ENCODE assay signal across 10 mouse cellular contexts in genomic region chr3:121330244-121330646, GRCm38 (mm10). TPM values are rescaled to one million over a fixed set of nuclear protein-coding genes. Genes with fewer than 3 reads are reported as not detected.
DNase-seq lines count a peak whose midpoint lies in the region; ATAC-seq and TF ChIP-seq lines count a peak whose summit lies in the region.
"Had no signal": no experiment of that assay in that cellular context is flagged by ENCODE, and none has a peak within 500 bp of the region (broad histone marks: within the 10 kb centered on the region; RNA-seq: fewer than 3 reads in every experiment).

No protein-coding gene starts in this region.

- H3K36me3 ChIP-seq in forebrain, postnatal 0 days (ENCODE audit: insufficient read depth), result no peaks in the 10 kb centered on the region
- no peaks in the 10 kb centered on the region for H3K36me3 ChIP-seq in forebrain, embryonic 14.5 days (ENCODE audit: control insufficient read depth, insufficient read depth, low read length)
- 0 out of 2 replicates have a peak, but pooled peaks cover 4% of the 10 kb centered on the region for H3K36me3 ChIP-seq in heart, postnatal 0 days (replicated peaks; ENCODE audit: control insufficient read depth, insufficient read depth, low read length)
- H3K36me3 ChIP-seq in stomach, postnatal 0 days (ENCODE audit: control insufficient read depth, insufficient read depth, low read length), result no peaks in the 10 kb centered on the region; the same call in 1 of the 2 replicates

- H3K4me3 ChIP-seq in forebrain, postnatal 0 days (ENCODE audit: low read depth, low read length), result no peak overlapping the region
- no peak overlapping the region for H3K4me3 ChIP-seq in forebrain, embryonic 14.5 days (ENCODE audit: low read depth, low read length)
- no peak overlapping the region for H3K4me3 ChIP-seq in heart, postnatal 0 days (ENCODE audit: low read depth, low read length)
- no peak overlapping the region for H3K4me3 ChIP-seq in stomach, postnatal 0 days (ENCODE audit: low read depth, low read length)
- H3K4me3 ChIP-seq: liver, embryonic 13.5 days had no signal

- 0 out of 2 replicates have a peak, but pooled peaks have one; percentile 43 for ATAC-seq in forebrain, postnatal 0 days
- no peak for ATAC-seq in forebrain, embryonic 14.5 days
- peak; percentile 36; the same call in 1 of the 2 replicates for ATAC-seq in heart, postnatal 0 days (ENCODE audit: insufficient read depth, low read depth)
- ATAC-seq in stomach, postnatal 0 days (ENCODE audit: low FRiP score, low TSS enrichment), result no peak
- ATAC-seq: Patski had no signal

- TF ChIP-seq CTCF in forebrain, postnatal 0 days (IDR thresholded peaks at IDR 0.05; ENCODE audit: low read depth), result no peak
- TF ChIP-seq CTCF in heart, postnatal 0 days (IDR thresholded peaks at IDR 0.05; ENCODE audit: low read depth), result no peak
- no peak for TF ChIP-seq CTCF in stomach, postnatal 0 days (IDR thresholded peaks at IDR 0.05; ENCODE audit: low read depth)

- H3K27ac ChIP-seq in forebrain, postnatal 0 days (ENCODE audit: low read depth, low read length), result no peak overlapping the region
- H3K27ac ChIP-seq in forebrain, embryonic 14.5 days (ENCODE audit: low read depth, low read length), result no peak overlapping the region
- peak overlapping the region; percentile 28; the same call in 1 of the 2 replicates for H3K27ac ChIP-seq in heart, postnatal 0 days (ENCODE audit: low read depth)
- H3K27ac ChIP-seq in stomach, postnatal 0 days (replicated peaks), result peak overlapping the region; percentile 70
- H3K27ac ChIP-seq: liver, embryonic 13.5 days had no signal

- H3K9ac ChIP-seq in forebrain, postnatal 0 days, result no peak overlapping the region
- H3K9ac ChIP-seq in forebrain, embryonic 14.5 days (ENCODE audit: low read length), result no peak overlapping the region
- H3K9ac ChIP-seq in heart, postnatal 0 days (replicated peaks; ENCODE audit: low read depth, low read length), result no peak overlapping the region
- peak overlapping the region; percentile 18; the same call in 1 of the 2 replicates for H3K9ac ChIP-seq in stomach, postnatal 0 days (ENCODE audit: low read length)
- H3K9ac ChIP-seq: liver, embryonic 13.5 days had no signal

- no peaks in the 10 kb centered on the region for H3K9me3 ChIP-seq in forebrain, postnatal 0 days (ENCODE audit: low read length)
- no peaks in the 10 kb centered on the region for H3K9me3 ChIP-seq in forebrain, embryonic 14.5 days (replicated peaks; ENCODE audit: control insufficient read depth, low read length)
- no peaks in the 10 kb centered on the region for H3K9me3 ChIP-seq in heart, postnatal 0 days (replicated peaks; ENCODE audit: control insufficient read depth, low read length)
- H3K9me3 ChIP-seq in stomach, postnatal 0 days (ENCODE audit: control insufficient read depth, low read length), result no peaks in the 10 kb centered on the region
- H3K9me3 ChIP-seq: liver, embryonic 13.5 days had no signal

- DNase-seq in forebrain, postnatal 0 days, result no peak
- no peak for DNase-seq in forebrain, embryonic 14.5 days (ENCODE audit: low spot score)
- peak; percentile 42 for DNase-seq in lung, postnatal 10 days
- DNase-seq in lung, adult 18-20 months, result no peak
- no peak for DNase-seq in heart, postnatal 0 days (ENCODE audit: low spot score)
- no peak for DNase-seq in stomach, postnatal 0 days (ENCODE audit: low spot score)
- DNase-seq in adrenal gland, adult 2 months, result no peak
- DNase-seq in kidney, postnatal 10 days, result no peak
- DNase-seq: liver, embryonic 13.5 days had no signal

- H3K4me1 ChIP-seq in forebrain, postnatal 0 days (ENCODE audit: insufficient read depth), result no peaks in the 10 kb centered on the region
- no peaks in the 10 kb centered on the region for H3K4me1 ChIP-seq in forebrain, embryonic 14.5 days (ENCODE audit: control insufficient read depth, insufficient read depth, low read length)
- H3K4me1 ChIP-seq in heart, postnatal 0 days (ENCODE audit: control insufficient read depth, insufficient read depth), result no peaks in the 10 kb centered on the region
- H3K4me1 ChIP-seq in stomach, postnatal 0 days (replicated peaks; ENCODE audit: control insufficient read depth, insufficient read depth), result 0 out of 2 replicates have a peak, but pooled peaks cover 2% of the 10 kb centered on the region

- no peaks in the 10 kb centered on the region for H3K27me3 ChIP-seq in forebrain, postnatal 0 days (ENCODE audit: insufficient read depth, low read length)
- no peaks in the 10 kb centered on the region for H3K27me3 ChIP-seq in forebrain, embryonic 14.5 days (replicated peaks; ENCODE audit: control insufficient read depth, insufficient read depth, low read length)
- no peaks in the 10 kb centered on the region for H3K27me3 ChIP-seq in heart, postnatal 0 days (ENCODE audit: control insufficient read depth, insufficient read depth, low read length)
- no peaks in the 10 kb centered on the region for H3K27me3 ChIP-seq in stomach, postnatal 0 days (ENCODE audit: control insufficient read depth, insufficient read depth, low read length)
- H3K27me3 ChIP-seq: liver, embryonic 13.5 days; Patski had no signal

- no peak overlapping the region for H3K4me2 ChIP-seq in forebrain, postnatal 0 days (ENCODE audit: low read depth)
- H3K4me2 ChIP-seq in forebrain, embryonic 14.5 days (ENCODE audit: low read length), result no peak overlapping the region
- H3K4me2 ChIP-seq in heart, postnatal 0 days (ENCODE audit: low read depth, low read length), result peak overlapping the region; percentile 19; the same call in 1 of the 2 replicates
- H3K4me2 ChIP-seq in stomach, postnatal 0 days (replicated peaks; ENCODE audit: low read depth), result peak overlapping the region; percentile 8
- H3K4me2 ChIP-seq: liver, embryonic 13.5 days had no signal

- WGBS in forebrain, postnatal 0 days, result 30% methylated on average over 7 of the region's 7 CpGs
- 51% methylated on average over 7 of the region's 7 CpGs for WGBS in forebrain, embryonic 14.5 days
- 57% methylated on average over 7 of the region's 7 CpGs for WGBS in heart, postnatal 0 days
- WGBS in stomach, postnatal 0 days, result 44% methylated on average over 7 of the region's 7 CpGs

- TF ChIP-seq EP300 in heart, postnatal 0 days (IDR thresholded peaks at IDR 0.05; ENCODE audit: low read depth), result no peak
- no peak for TF ChIP-seq EP300 in stomach, postnatal 0 days (optimal IDR thresholded peaks at IDR 0.05)

RNA-seq across cellular contexts. Expression of gene Alg14, which starts 38.7 kb away (rescaled TPM):
- 20.8 and 28.2 TPM in 2 replicates for total RNA-seq in forebrain, postnatal 0 days (2014; rRNA removed)
- polyA plus RNA-seq in forebrain, postnatal 0 days (2015; fragmentation: Nextera tagmentation; extraction: Ambion mirVana), result 29.6 and 31.6 TPM in 2 replicates
- polyA plus RNA-seq in forebrain, embryonic 14.5 days (2014; fragmentation: Nextera tagmentation; extraction: Ambion mirVana), result 40.9 and 46.6 TPM in 2 replicates
- total RNA-seq in heart, postnatal 0 days (2014; rRNA removed; ENCODE audit: low replicate concordance), result 27.3 and 27.6 TPM in 2 replicates
- 27.1 and 30.8 TPM in 2 replicates for polyA plus RNA-seq in heart, postnatal 0 days (2015; fragmentation: Nextera tagmentation; extraction: Ambion mirVana)
- polyA plus RNA-seq in stomach, postnatal 0 days (2015; fragmentation: Nextera tagmentation; extraction: Ambion mirVana), result 35.3 and 35.7 TPM in 2 replicates
- total RNA-seq in adrenal gland, adult 2 months (2021), result 10 to 100 TPM; 37.3 to 39.7 TPM
- 16.1 and 16.4 TPM in 2 replicates for polyA plus RNA-seq in adrenal gland, adult 2 months (2012; rRNA removed)

RNA-seq across cellular contexts. Expression of gene Tmem56, which starts 47.3 kb away (rescaled TPM):
- total RNA-seq in forebrain, postnatal 0 days (2014; rRNA removed), result 14.2 and 15.5 TPM in 2 replicates
- 2.7 and 3.9 TPM in 2 replicates for polyA plus RNA-seq in forebrain, postnatal 0 days (2015; fragmentation: Nextera tagmentation; extraction: Ambion mirVana)
- polyA plus RNA-seq in forebrain, embryonic 14.5 days (2014; fragmentation: Nextera tagmentation; extraction: Ambion mirVana), result 2.5 and 3.8 TPM in 2 replicates
- 0.73 and 4.4 TPM in 2 replicates for total RNA-seq in heart, postnatal 0 days (2014; rRNA removed; ENCODE audit: low replicate concordance)
- 0.36 and 0.48 TPM in 2 replicates for polyA plus RNA-seq in heart, postnatal 0 days (2015; fragmentation: Nextera tagmentation; extraction: Ambion mirVana)
- 2.6 TPM in 2 replicates for polyA plus RNA-seq in stomach, postnatal 0 days (2015; fragmentation: Nextera tagmentation; extraction: Ambion mirVana)
- total RNA-seq in adrenal gland, adult 2 months (2021), result 10 to 100 TPM; 32.0 to 56.3 TPM
- polyA plus RNA-seq in adrenal gland, adult 2 months (2012; rRNA removed), result 7.8 TPM in 2 replicates

Comparison
In these comparisons a context has a peak if more than half of its experiments do, and no peak if none do; other contexts are left out.
1. ATAC-seq: peak in forebrain, postnatal 0 days (single experiment) and heart, postnatal 0 days (single experiment); none in forebrain, embryonic 14.5 days (single experiment) and stomach, postnatal 0 days (single experiment).
2. H3K27ac ChIP-seq: peak in heart, postnatal 0 days (single experiment) and stomach, postnatal 0 days (single experiment); none in forebrain, postnatal 0 days (single experiment) and forebrain, embryonic 14.5 days (single experiment).
3. H3K4me2 ChIP-seq: peak in heart, postnatal 0 days (single experiment) and stomach, postnatal 0 days (single experiment); none in forebrain, postnatal 0 days (single experiment) and forebrain, embryonic 14.5 days (single experiment).